Comparison of ENCODE assay signal across 8 mouse cellular contexts in the genomic region with DNA sequence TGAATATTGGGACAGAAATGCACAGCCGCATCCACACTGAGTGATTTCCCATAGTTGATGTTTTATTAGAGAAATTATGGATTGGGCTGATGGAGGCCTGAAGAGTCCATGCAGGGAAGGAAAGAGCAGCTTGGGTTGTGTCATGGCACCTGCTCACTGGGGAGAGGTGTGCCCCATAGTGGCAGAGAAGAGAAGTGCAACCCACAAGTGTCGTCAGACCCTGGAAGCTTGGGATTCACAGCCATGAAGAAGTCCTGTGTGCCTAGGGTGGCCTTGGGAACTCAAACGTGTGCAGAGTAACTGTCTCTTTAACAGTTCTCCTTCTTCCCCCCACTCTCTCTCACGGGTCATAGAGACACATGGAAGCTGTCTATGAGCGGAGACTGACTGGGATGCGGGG. TPM values are rescaled to one million over a fixed set of nuclear protein-coding genes. Genes with fewer than 3 reads are reported as not detected.
DNase-seq lines count a peak whose midpoint lies in the region; ATAC-seq and TF ChIP-seq lines count a peak whose summit lies in the region.

No protein-coding gene starts in this region.

- 42% methylated on average over 6 of the region's 6 CpGs for WGBS in intestine, postnatal 0 days
- 43% methylated on average over 6 of the region's 6 CpGs for WGBS in intestine, embryonic 16.5 days
- WGBS in neural tube, embryonic 15.5 days, result 46% methylated on average over 6 of the region's 6 CpGs

- H3K4me1 ChIP-seq in intestine, postnatal 0 days (replicated peaks; ENCODE audit: control insufficient read depth, insufficient read depth, low read length), result no peaks in the 10 kb centered on the region
- no peaks in the 10 kb centered on the region for H3K4me1 ChIP-seq in intestine, embryonic 16.5 days (ENCODE audit: control insufficient read depth, insufficient read depth, low read length)
- H3K4me1 ChIP-seq in neural tube, embryonic 15.5 days, result no peaks in the 10 kb centered on the region

- no peak overlapping the region for H3K4me3 ChIP-seq in intestine, postnatal 0 days (ENCODE audit: low read depth, low read length)
- H3K4me3 ChIP-seq in intestine, embryonic 16.5 days (ENCODE audit: low read length), result no peak overlapping the region
- no peak overlapping the region for H3K4me3 ChIP-seq in neural tube, embryonic 15.5 days (replicated peaks)

- TF ChIP-seq CTCF in intestine, postnatal 0 days (IDR thresholded peaks at IDR 0.05; ENCODE audit: low read depth), result peak; percentile 70

- no peak overlapping the region for H3K9ac ChIP-seq in intestine, postnatal 0 days (ENCODE audit: low read depth, low read length)
- no peak overlapping the region for H3K9ac ChIP-seq in intestine, embryonic 16.5 days (ENCODE audit: low read depth, low read length)
- no peak overlapping the region for H3K9ac ChIP-seq in neural tube, embryonic 15.5 days (replicated peaks)

- no peak overlapping the region for H3K4me2 ChIP-seq in intestine, postnatal 0 days (replicated peaks; ENCODE audit: low read depth)
- no peak overlapping the region for H3K4me2 ChIP-seq in intestine, embryonic 16.5 days (ENCODE audit: low read depth, low read length)
- H3K4me2 ChIP-seq in neural tube, embryonic 15.5 days, result no peak overlapping the region

- no peaks in the 10 kb centered on the region for H3K9me3 ChIP-seq in intestine, postnatal 0 days (ENCODE audit: control insufficient read depth)
- H3K9me3 ChIP-seq in intestine, embryonic 16.5 days (ENCODE audit: control insufficient read depth, low read length), result no peaks in the 10 kb centered on the region
- H3K9me3 ChIP-seq in neural tube, embryonic 15.5 days (replicated peaks), result no peaks in the 10 kb centered on the region

- H3K36me3 ChIP-seq in intestine, postnatal 0 days (ENCODE audit: control insufficient read depth, insufficient read depth), result no peaks in the 10 kb centered on the region
- no peaks in the 10 kb centered on the region for H3K36me3 ChIP-seq in intestine, embryonic 16.5 days (ENCODE audit: control insufficient read depth, insufficient read depth, low read length)
- no peaks in the 10 kb centered on the region for H3K36me3 ChIP-seq in neural tube, embryonic 15.5 days

- DNase-seq in CD4-positive, CD25-positive, alpha-beta regulatory T cell, adult 2 months (ENCODE audit: low read depth, low spot score), result peak; percentile 4
- peak; percentile 27 for DNase-seq in neural tube, embryonic 10.5 days (ENCODE audit: extremely low spot score, low spot score)
- peak; percentile 78 for DNase-seq in retina, postnatal 1 day
- DNase-seq in gastrocnemius, postnatal 4 days (ENCODE audit: low spot score in 2 of 2), result no peak

- no peak for ATAC-seq in CD4-positive, CD25-positive, alpha-beta regulatory T cell, adult 4 months
- no peak for ATAC-seq in intestine, postnatal 0 days
- ATAC-seq in intestine, embryonic 16.5 days, result no peak
- ATAC-seq in neural tube, embryonic 15.5 days (ENCODE audit: low FRiP score), result no peak

- H3K27me3 ChIP-seq in intestine, postnatal 0 days (replicated peaks; ENCODE audit: control insufficient read depth, insufficient read depth, low read length), result no peaks in the 10 kb centered on the region
- H3K27me3 ChIP-seq in intestine, embryonic 16.5 days (replicated peaks; ENCODE audit: control insufficient read depth, insufficient read depth, low read length), result no peaks in the 10 kb centered on the region; the same call in 1 of the 2 replicates
- peaks cover 18% of the 10 kb centered on the region; the same call in 1 of the 2 replicates for H3K27me3 ChIP-seq in neural tube, embryonic 15.5 days (replicated peaks)

- H3K27ac ChIP-seq in intestine, postnatal 0 days (ENCODE audit: low read depth, low read length), result no peak overlapping the region
- H3K27ac ChIP-seq in intestine, embryonic 16.5 days (ENCODE audit: low read length), result no peak overlapping the region
- no peak overlapping the region for H3K27ac ChIP-seq in neural tube, embryonic 15.5 days (replicated peaks)

RNA-seq across cellular contexts. Expression of gene Cpz, which starts 50.3 kb away (rescaled TPM):
- polyA plus RNA-seq in CD4-positive, CD25-positive, alpha-beta regulatory T cell, adult 4 months (2017; shearing (Covaris generic)), result under 1 TPM in 1 of 2 experiments, not detected in 1; 0.13 TPM
- polyA plus RNA-seq in intestine, postnatal 0 days (2015; fragmentation: Nextera tagmentation; extraction: Ambion mirVana), result 4.0 and 4.4 TPM in 2 replicates
- polyA plus RNA-seq in intestine, embryonic 16.5 days (2015; fragmentation: Nextera tagmentation; extraction: Ambion mirVana), result 13.6 and 14.0 TPM in 2 replicates
- polyA plus RNA-seq in neural tube, embryonic 15.5 days (2015; fragmentation: Nextera tagmentation; extraction: Ambion mirVana), result 2.8 and 3.7 TPM in 2 replicates
- 10 to 100 TPM in 1 of 2 experiments, 1 to 10 TPM in 1; 9.6 to 13.8 TPM for total RNA-seq in gastrocnemius, postnatal 4 days (2021)

Comparison
In these comparisons a context has a peak if more than half of its experiments do, and no peak if none do; other contexts are left out.
1. DNase-seq: peak in CD4-positive, CD25-positive, alpha-beta regulatory T cell, adult 2 months (single experiment), neural tube, embryonic 10.5 days (single experiment) and retina, postnatal 1 day (single experiment); none in gastrocnemius, postnatal 4 days (0 of 2).